Mouse (Mus musculus) CD4-positive, CD25-positive, alpha-beta regulatory T cell, adult 2 months (primary cell): ENCODE data around the gene Mvb12b.

Experiments
- DNase-seq: peaks from one replicate; pipeline ENCODE4 v3.0.0-alpha.2; 2012; ENCODE audit warnings: low read depth, low spot score

Mvb12b gene

DNA sequence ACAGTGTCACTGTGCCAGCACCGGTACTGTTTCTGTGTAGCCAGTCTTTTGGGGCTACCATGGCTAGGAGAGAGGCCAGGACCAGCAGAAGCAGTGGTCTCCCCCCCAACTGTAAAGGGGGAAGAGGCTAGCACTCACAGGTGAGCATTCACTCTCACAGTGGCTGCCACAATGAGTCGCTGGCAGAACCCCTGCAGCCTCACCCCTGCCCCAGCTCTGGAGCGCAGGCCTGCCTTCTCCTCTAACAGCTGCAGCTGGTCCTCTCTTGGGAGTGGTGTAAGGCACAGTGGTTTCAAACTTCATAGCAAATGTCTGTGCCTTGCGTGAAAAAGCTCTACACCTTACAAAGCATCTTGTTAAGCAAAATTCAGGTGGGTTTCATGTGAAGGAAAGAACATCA lies 70.7 kb downstream of the Mvb12b start:
- DNase-seq, result no peak

GRCm38 (mm10) chr2:33814581-33814980 lies 73.2 kb downstream of the Mvb12b start:
- no peak for DNase-seq

- DNase-seq, result no peak
Measured at GRCm38 (mm10) chr2:33813501-33814240, 74.1 kb downstream of the Mvb12b start.

DNA sequence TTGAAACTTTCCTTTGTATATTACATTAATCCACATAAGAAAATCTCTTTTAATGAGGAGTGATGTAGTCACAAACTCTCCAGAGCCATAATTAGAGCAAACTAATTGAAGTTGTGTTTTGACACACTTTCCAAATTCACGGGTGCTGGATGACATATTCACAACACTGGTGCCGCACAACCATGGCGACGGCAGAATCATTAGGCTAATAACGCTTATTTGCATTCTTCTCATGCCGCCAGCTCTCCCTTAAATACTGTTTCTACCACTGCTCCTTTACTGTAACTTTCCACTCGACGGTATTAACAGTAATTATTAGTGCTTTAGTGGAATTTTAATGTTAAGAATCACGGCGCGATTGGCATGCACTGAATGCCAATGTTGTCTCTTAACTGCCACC lies 74.8 kb downstream of the Mvb12b start:
- no peak for DNase-seq

- DNase-seq, result no peak
Measured at GRCm38 (mm10) chr2:33811349-33811890, 76.3 kb downstream of the Mvb12b start.

DNA sequence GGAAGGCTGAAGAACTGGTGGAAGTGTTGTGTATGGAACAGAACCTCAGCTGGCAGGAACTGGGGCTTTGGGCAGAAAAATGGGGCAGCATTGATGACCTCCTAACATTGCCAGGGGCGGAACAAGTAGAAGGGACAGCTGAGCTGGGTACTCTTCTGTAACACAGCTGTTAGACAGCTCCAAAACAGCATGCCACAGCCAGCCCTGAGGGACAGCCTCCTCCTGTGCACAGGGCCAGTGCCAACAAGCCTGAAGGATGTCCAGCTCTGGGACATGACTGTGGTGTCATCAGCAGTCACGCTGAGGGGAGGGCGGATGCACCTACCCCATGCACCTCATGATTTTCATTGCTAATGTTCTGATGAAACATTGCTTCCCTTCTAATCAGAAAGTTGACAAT lies 78.7 kb downstream of the Mvb12b start:
- DNase-seq, result no peak

GRCm38 (mm10) chr2:33808032-33808431 lies 79.7 kb downstream of the Mvb12b start:
- DNase-seq, result no peak

- no peak for DNase-seq
Measured at GRCm38 (mm10) chr2:33805640-33806039, 82.1 kb downstream of the Mvb12b start.

GRCm38 (mm10) chr2:33803717-33804214 lies 84.0 kb downstream of the Mvb12b start:
- peak; percentile 34 for DNase-seq

- no peak for DNase-seq
Measured at GRCm38 (mm10) chr2:33803083-33803615, 84.6 kb downstream of the Mvb12b start.

- no peak for DNase-seq
Measured at GRCm38 (mm10) chr2:33801760-33802159, 86.0 kb downstream of the Mvb12b start.

- DNase-seq, result no peak
Measured at GRCm38 (mm10) chr2:33801336-33801735, 86.4 kb downstream of the Mvb12b start.

DNA sequence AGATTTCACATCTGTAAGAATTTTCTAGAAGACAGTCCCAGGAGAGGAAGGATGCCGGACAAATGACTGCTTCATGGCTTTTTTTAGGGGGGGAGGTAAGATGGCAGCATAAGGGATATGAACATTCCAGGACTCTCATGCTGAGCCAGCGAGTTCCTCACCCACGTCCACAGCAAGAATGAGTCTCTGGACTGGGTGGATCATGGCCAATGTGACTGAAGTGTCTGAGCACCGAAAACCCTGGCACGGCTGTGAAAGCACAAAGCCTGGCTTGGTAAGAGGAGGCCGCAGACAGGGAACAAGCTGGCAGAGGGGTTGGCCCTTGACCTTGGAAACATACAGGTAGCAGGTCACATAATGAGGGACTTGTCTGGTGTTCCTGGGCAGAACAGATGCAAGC lies 87.5 kb downstream of the Mvb12b start:
- no peak for DNase-seq

GRCm38 (mm10) chr2:33795716-33796472 lies 91.9 kb downstream of the Mvb12b start:
- no peak for DNase-seq

DNA sequence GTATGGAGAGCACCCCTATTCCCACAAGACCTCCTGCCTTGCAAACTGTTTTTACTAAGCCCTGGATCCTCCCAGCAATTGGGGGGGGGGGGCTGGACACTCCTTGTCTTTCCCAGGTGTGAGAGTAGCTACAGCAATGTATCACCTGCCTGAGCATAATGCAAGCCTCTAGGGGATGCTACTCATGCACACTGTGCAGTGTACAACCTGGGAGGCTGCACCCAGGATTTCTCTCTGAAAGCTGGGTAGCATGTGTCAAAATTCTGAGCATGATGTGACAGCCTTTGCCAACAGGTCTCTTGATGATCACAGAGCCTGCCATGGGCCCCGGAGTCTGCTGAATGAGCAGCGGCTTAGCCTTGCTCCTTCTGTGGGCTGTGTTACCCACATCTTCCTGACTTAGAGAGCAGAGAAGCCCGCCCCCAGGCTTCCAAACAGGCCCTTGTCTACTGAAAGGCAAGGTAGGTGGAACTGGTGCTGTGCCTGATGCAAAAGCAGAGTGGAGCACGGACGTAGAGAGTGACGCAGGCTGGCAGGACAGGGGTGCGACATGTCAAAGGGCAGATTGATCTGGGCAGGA lies 92.7 kb downstream of the Mvb12b start:
- DNase-seq, result no peak

- no peak for DNase-seq
Measured at GRCm38 (mm10) chr2:33794483-33794882, 93.3 kb downstream of the Mvb12b start.

GRCm38 (mm10) chr2:33790301-33790700 lies 97.4 kb downstream of the Mvb12b start:
- DNase-seq, result no peak

DNA sequence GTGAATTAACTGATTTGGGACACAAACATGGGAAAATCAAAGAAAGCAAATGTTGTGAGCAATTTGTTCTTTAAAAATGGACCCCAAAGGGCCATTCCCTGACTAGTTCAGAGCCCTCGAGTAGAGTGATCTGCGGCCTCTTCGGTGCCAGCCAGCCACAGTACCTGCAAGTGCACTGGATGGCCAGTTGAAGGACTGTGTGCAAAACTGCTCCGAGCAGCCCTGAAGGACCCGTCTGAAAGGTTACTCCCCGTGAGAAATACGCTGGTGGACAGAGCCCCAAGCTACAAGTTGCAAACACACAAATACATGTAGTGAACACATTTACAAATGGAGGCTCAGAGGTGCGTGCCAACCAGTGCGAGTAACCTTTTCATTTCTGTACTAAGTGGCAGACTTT lies 98.0 kb downstream of the Mvb12b start:
- DNase-seq, result no peak

GRCm38 (mm10) chr2:33789279-33789678 lies 98.5 kb downstream of the Mvb12b start:
- DNase-seq, result no peak

GRCm38 (mm10) chr2:33788851-33789250 lies 98.9 kb downstream of the Mvb12b start:
- DNase-seq, result no peak

GRCm38 (mm10) chr2:33788131-33788530 lies 99.6 kb downstream of the Mvb12b start:
- DNase-seq, result no peak

- no peak for DNase-seq
Measured at GRCm38 (mm10) chr2:33786064-33786463, 101.7 kb downstream of the Mvb12b start.
